Mouse (Mus musculus) liver, embryonic 16.5 days (tissue): ENCODE results near the gene Myh10. TPM values are rescaled to one million over a fixed set of nuclear protein-coding genes. Genes with fewer than 3 reads are reported as not detected.
A peak's percentile ranks its signal among the peaks of the same experiment; 100 is the strongest.

Experiments used
- ATAC-seq: fragments of 200-750 bp; cut with Nextera tagmentation; 2 replicates; pipeline ENCODE4 v1.8.0; 2017; ENCODE audit warnings: low read depth, mild to moderate bottlenecking, moderate number of reproducible peaks, moderate library complexity
- H3K27ac ChIP-seq: fragments of 300-500 bp; sonication (generic); 2 replicates; pipeline ENCODE4 v1.5.1; 2014; ENCODE audit warnings: mild to moderate bottlenecking, low read length
- H3K27me3 ChIP-seq: fragments of 300-500 bp; sonication (generic); 2 replicates; pipeline ENCODE4 v1.6.1; 2014; ENCODE audit warnings: low read depth, low read length, mixed read lengths; ENCODE audit not compliant: control insufficient read depth, insufficient read depth
- H3K36me3 ChIP-seq: fragments of 300-500 bp; sonication (generic); 2 replicates; pipeline ENCODE4 v1.6.1; 2014; ENCODE audit warnings: mild to moderate bottlenecking; ENCODE audit not compliant: control insufficient read depth, insufficient read depth
- H3K4me1 ChIP-seq: fragments of 300-500 bp; sonication (generic); 2 replicates; pipeline ENCODE4 v1.6.1; 2014; ENCODE audit warnings: low read depth, low read length, mixed read lengths; ENCODE audit not compliant: control insufficient read depth
- H3K4me2 ChIP-seq: fragments of 300-500 bp; sonication (generic); 2 replicates; pipeline ENCODE4 v1.6.1; 2014; ENCODE audit warnings: low read depth, low read length, mixed read lengths
- H3K4me3 ChIP-seq: fragments of 300-500 bp; sonication (generic); 2 replicates; pipeline ENCODE4 v1.5.1; 2014; ENCODE audit warnings: low read depth, mild to moderate bottlenecking, low read length
- H3K9ac ChIP-seq: fragments of 300-500 bp; sonication (generic); 2 replicates; pipeline ENCODE4 v1.6.1; 2014; ENCODE audit warnings: low read depth, low read length
- H3K9me3 ChIP-seq: fragments of 300-500 bp; sonication (generic); replicated peaks from 2 replicates; pipeline ENCODE4 v1.6.1; 2016; ENCODE audit warnings: low read length; ENCODE audit not compliant: control insufficient read depth
- WGBS: fragments of 180-500 bp; shearing (Covaris S2); extraction: QIAGEN DNeasy Blood & Tissue Kit; methylation state at CpG from one replicate; pipeline ENCODE4 v1.1.7; 2014; ENCODE audit not compliant: insufficient replicate concordance; 5-methylcytosine and 5-hydroxymethylcytosine counted together
- polyA plus RNA-seq: library from polyadenylated mRNA; unstranded; fragments of >200 nt; fragmentation: Nextera tagmentation; extraction: Ambion mirVana; gene quantifications from 2 replicates; pipeline ENCODE4 v1.2.1, GENCODE M21; 2015

Gene Myh10
- polyA plus RNA-seq, 1 experiment from 2014 or later, result 13.6 TPM

DNA sequence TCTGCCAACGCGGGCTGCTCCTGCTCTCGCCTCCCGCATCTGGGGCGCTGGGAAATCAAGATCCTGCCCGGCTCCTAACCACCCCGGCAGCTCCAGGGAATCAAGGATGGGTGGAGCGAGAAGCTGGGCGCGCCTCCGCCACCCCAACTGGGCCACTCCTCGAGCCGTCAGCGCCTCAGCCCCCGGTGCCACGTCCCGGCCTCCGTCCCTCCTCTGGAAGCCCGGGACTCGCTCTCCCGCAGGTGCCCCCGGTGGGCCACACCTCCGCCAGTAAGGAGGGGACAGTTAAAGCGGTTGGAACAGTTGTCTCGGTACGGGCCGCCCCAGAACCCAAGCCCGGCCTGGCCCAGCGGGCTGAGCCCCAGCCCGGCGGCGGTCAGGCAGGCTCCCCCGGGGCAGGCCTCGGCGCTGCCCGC, 161.1 kb downstream of the Myh10 start:
- H3K4me2 ChIP-seq, result peak overlapping the region; percentile 87
- H3K4me1 ChIP-seq, result peaks cover 38% of the 10 kb centered on the region
- H3K4me3 ChIP-seq, result peak overlapping the region; percentile 97
- no peaks in the 10 kb centered on the region for H3K9me3 ChIP-seq
- WGBS, result under 1% methylated on average over 36 of the region's 36 CpGs
- H3K27ac ChIP-seq, result peak overlapping the region; percentile 100
- no peaks in the 10 kb centered on the region for H3K27me3 ChIP-seq
- ATAC-seq, result peak; percentile 78
- H3K36me3 ChIP-seq, result no peaks in the 10 kb centered on the region
- peak overlapping the region; percentile 95 for H3K9ac ChIP-seq

- H3K4me2 ChIP-seq, result peak overlapping the region; percentile 87
Observed at GRCm38 (mm10) chr11:68852932-68853409, 161.6 kb downstream of the Myh10 start.

DNA sequence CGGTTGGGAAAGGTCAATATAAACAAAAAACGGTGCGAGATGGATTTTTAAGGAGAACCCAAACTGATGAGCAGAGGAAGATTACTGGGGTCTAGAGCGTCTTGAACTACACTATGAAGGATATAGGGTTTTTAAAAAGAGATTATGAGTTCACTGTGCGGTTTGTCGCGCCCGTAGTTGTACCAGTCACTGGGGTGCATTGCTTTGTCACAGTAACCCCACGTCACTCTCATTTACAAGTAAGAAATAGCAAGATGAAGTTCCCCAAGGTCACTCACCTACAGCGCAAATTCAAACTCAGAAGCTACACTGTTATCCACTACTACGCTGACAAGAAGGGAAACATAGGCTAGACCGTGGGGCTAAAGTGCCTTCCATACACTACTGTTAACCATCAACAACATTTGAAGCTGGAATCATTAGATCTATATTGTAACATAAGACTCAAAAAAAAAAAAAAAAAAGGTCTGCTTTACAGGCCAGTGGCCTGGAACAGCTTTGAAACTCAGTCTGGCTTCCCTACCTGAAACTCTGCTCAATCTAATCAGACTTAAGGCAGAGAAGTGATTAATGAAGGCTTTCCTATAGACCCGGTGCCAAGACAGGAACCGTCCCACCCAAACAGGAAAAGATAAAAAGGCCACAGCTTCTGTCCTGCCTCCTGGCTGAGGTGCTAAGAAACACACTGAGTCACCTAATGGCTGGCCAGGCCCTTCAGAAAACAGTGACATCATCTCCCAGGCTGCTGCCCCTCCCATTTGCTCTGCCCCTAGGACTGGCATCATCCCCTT, 162.4 kb downstream of the Myh10 start:
- Histone ChIP-seq H3K27ac (peak overlapping the region; percentile 100), H3K9me3 (no peaks in the 10 kb centered on the region), H3K4me3 (peak overlapping the region; percentile 97), H3K27me3 (no peaks in the 10 kb centered on the region), H3K9ac (peak overlapping the region; percentile 69), H3K36me3 (no peaks in the 10 kb centered on the region), H3K4me2 (peak overlapping the region; percentile 87), H3K4me1 (peaks cover 36% of the 10 kb centered on the region)
- ATAC-seq, result peak; percentile 8; the same call in 1 of the 2 replicates
- 16% methylated on average over 14 of the region's 14 CpGs for WGBS

More at GRCm38 (mm10) chr11:68852932-68853409, 161.6 kb downstream of the Myh10 start:
- Histone ChIP-seq H3K36me3 (no peaks in the 10 kb centered on the region), H3K4me1 (peaks cover 36% of the 10 kb centered on the region), H3K9ac (peak overlapping the region; percentile 95), H3K9me3 (no peaks in the 10 kb centered on the region), H3K27me3 (no peaks in the 10 kb centered on the region), H3K4me3 (peak overlapping the region; percentile 97), H3K27ac (peak overlapping the region; percentile 100)
- under 1% methylated on average over 42 of the region's 42 CpGs for WGBS
- peak; percentile 97 for ATAC-seq

DNA sequence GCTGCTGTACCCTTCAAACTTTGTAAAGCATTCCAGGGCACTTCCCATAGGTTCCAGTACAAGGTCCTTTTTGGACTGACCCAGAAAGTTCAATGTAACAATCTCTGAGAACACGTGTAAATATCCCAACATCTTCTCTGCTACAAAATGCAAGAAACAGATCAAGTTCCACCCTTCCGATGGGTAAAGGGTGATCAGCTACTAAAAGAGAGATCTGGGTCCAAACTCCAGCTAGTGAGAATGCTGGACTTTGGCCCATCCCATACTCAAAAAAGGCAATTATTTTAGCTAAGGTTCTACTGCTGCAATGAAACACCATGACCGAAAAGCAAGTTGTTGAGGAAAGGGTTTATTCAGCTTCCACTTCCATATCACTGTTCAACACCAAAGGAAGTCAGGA, 163.3 kb downstream of the Myh10 start:
- peak overlapping the region; percentile 100; the same call in 1 of the 2 replicates for H3K27ac ChIP-seq
- no peak overlapping the region for H3K9ac ChIP-seq
- no peaks in the 10 kb centered on the region for H3K27me3 ChIP-seq
- H3K4me1 ChIP-seq, result peaks cover 36% of the 10 kb centered on the region
- no peak for ATAC-seq
- 73% methylated on average over 3 of the region's 3 CpGs for WGBS
- no peak overlapping the region for H3K4me3 ChIP-seq
- no peaks in the 10 kb centered on the region for H3K36me3 ChIP-seq
- no peaks in the 10 kb centered on the region for H3K9me3 ChIP-seq
- no peak overlapping the region for H3K4me2 ChIP-seq

DNA sequence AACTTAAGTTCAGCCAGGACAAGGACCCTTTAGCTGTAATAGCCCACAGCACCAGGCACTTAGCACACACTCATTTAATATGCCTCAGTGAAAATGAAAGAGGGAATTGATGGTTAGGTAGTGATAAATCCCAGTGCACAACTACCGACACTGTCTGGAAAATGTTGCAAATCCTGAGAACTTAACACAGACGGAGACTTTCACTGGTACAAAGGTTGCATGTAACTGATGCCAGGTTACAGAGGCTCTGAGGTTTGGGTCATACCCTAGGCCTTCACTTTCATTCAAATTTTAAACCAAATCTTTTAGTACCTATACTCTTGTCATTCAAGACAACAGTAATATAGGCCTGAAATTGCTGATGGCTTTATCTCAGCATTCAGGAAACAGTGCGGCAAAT, 166.0 kb downstream of the Myh10 start:
- Histone ChIP-seq H3K9ac (no peak overlapping the region), H3K4me2 (no peak overlapping the region), H3K4me3 (no peak overlapping the region), H3K27ac (no peak overlapping the region), H3K27me3 (no peaks in the 10 kb centered on the region), H3K9me3 (no peaks in the 10 kb centered on the region), H3K36me3 (no peaks in the 10 kb centered on the region), H3K4me1 (peaks cover 29% of the 10 kb centered on the region)
- 74% methylated on average over 3 of the region's 3 CpGs for WGBS
- ATAC-seq, result no peak

GRCm38 (mm10) chr11:68859943-68860593, 168.7 kb downstream of the Myh10 start:
- Histone ChIP-seq H3K36me3 (no peaks in the 10 kb centered on the region), H3K4me2 (no peak overlapping the region), H3K27ac (no peak overlapping the region), H3K27me3 (no peaks in the 10 kb centered on the region), H3K9me3 (no peaks in the 10 kb centered on the region), H3K4me3 (no peak overlapping the region), H3K9ac (no peak overlapping the region), H3K4me1 (peaks cover 14% of the 10 kb centered on the region)
- no peak for ATAC-seq
- WGBS, result 68% methylated on average over 8 of the region's 8 CpGs

- H3K27me3 ChIP-seq, result no peaks in the 10 kb centered on the region
- ATAC-seq, result no peak
- WGBS, result 55% methylated on average over 2 of the region's 2 CpGs
Observed at GRCm38 (mm10) chr11:68862260-68862659, 170.9 kb downstream of the Myh10 start.

DNA sequence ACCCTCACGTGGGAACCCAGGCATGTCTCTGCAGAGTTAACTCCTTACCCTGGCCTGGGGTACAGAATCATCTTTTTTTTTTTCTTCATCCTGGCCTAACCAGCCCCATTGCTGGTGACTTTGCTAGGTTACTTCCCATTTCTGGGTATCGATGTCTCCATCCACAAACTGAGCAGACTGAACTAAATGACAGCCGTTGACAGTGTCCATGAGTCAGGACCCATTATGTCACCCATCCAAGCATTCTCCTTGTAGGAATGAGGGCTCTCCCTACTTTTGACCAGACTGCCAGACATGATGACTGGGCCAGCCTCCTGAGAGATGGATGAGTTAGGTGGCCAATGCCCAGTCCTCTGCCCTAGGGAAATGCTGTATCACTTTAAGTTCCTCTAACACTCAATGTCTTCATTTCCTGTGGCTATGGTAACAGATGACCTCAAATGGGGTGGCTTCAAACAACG, 172.3 kb downstream of the Myh10 start:
- peak overlapping the region; percentile 45; the same call in 1 of the 2 replicates for H3K27ac ChIP-seq
- no peak for ATAC-seq
- no peaks in the 10 kb centered on the region for H3K27me3 ChIP-seq
- peaks cover 4% of the 10 kb centered on the region for H3K4me1 ChIP-seq
- no peaks in the 10 kb centered on the region for H3K36me3 ChIP-seq
- no peak overlapping the region for H3K9ac ChIP-seq
- H3K4me2 ChIP-seq, result no peak overlapping the region
- 14% methylated on average over 4 of the region's 4 CpGs for WGBS
- H3K4me3 ChIP-seq, result no peak overlapping the region
- no peaks in the 10 kb centered on the region for H3K9me3 ChIP-seq

More at GRCm38 (mm10) chr11:68862260-68862659, 170.9 kb downstream of the Myh10 start:
- Histone ChIP-seq H3K36me3 (no peaks in the 10 kb centered on the region), H3K9ac (no peak overlapping the region), H3K27ac (no peak overlapping the region), H3K4me1 (no peaks in the 10 kb centered on the region; the same call in 1 of the 2 replicates), H3K4me2 (no peak overlapping the region), H3K9me3 (no peaks in the 10 kb centered on the region), H3K4me3 (no peak overlapping the region)
